Mouse (Mus musculus) olfactory bulb, adult 2 months (tissue): ENCODE data around the gene Frg2f1. TPM values are rescaled to one million over a fixed set of nuclear protein-coding genes. Genes with fewer than 3 reads are reported as not detected.

ENCODE experiments used
- H3K27ac ChIP-seq: fragments of 200-500 bp; 2 replicates; pipeline ENCODE4 v1.5.1; 2012; ENCODE audit warnings: low read depth, low read length; ENCODE audit not compliant: insufficient read depth
- H3K4me1 ChIP-seq: fragments of 200-500 bp; 2 replicates; pipeline ENCODE4 v1.6.1; 2012; ENCODE audit warnings: low read length; ENCODE audit not compliant: control insufficient read depth, insufficient read depth
- H3K4me3 ChIP-seq: fragments of 200-500 bp; 2 replicates; pipeline ENCODE4 v1.5.1; 2012; ENCODE audit warnings: mild to moderate bottlenecking, low read depth, low read length, moderate library complexity; ENCODE audit not compliant: insufficient read depth
- CTCF ChIP-seq: fragments of 200-500 bp; IDR thresholded peaks from 2 replicates; pipeline ENCODE4 v1.5.1; 2012; ENCODE audit warnings: low read depth, mild to moderate bottlenecking, low read length, moderate library complexity; ENCODE audit not compliant: insufficient read depth
- POLR2A ChIP-seq: fragments of 200-500 bp; IDR thresholded peaks from 2 replicates; pipeline ENCODE4 v1.6.1; 2012; ENCODE audit warnings: mild to moderate bottlenecking, low read depth, low read length, moderate library complexity; ENCODE audit not compliant: insufficient read depth
- WGBS: fragments of 180-500 bp; shearing (Covaris S2); methylation state at CpG from one replicate; pipeline ENCODE4 v1.1.7; 2018; 5-methylcytosine and 5-hydroxymethylcytosine counted together
- polyA plus RNA-seq: library from polyadenylated mRNA; stranded (reverse); fragments of >200 nt; gene quantifications from 2 replicates; pipeline ENCODE4 v1.2.4, GENCODE M21; 2012; ENCODE audit warnings: low replicate concordance; ENCODE audit not compliant: missing spikeins, insufficient read depth, insufficient read length

Gene Frg2f1
- polyA plus RNA-seq, result not detected in 2 replicates

DNA sequence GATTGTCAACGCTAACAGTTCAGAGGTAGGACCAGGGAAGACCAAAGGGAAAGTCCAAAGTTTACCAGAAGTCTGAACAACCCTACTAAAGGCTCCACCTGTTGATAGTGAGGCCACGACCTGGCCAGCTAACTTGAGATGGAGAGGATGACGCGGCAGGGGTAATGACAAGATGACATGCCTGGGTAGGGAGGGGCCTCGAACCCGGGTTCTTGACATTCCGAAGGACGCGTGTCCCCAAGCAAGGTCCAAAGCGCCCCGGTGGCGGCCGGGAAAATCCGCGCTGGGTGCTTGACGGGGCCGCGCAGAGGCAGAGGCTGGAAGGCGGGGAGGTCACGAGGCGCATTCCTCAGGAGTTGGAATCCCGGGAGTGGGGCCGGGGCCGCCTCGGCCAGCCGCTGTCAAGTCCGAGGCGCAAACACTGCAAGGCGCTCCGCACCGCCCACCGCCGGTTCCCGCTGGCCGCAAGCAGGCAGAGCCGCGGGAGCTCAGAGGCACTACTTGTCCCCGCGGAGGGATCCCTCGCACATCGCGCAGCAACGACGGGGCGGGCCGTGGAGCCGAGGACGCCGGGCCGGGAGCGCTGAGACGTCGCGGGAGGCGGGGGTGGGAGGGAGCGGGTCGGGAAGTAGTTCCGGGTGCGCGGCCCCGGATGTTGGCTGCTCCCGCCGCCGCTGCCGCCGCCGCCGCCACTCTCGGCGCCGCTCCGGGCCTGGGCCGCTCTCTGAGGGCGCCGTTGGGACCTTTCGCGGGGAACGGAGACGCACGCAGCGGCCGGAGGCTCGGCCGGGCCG is at the start of gene Frg2f1:
Gene Frg2f1, minus strand, starts transcription at position 499 of the 794 bp plus-strand sequence.
- no peak for TF ChIP-seq CTCF
- 0 out of 2 replicates have a peak, but pooled peaks have one; percentile 31 for TF ChIP-seq POLR2A
- WGBS, result under 1% methylated on average over 85 of the region's 85 CpGs
- peak within 1 kb of the TSS; percentile 98 for H3K27ac ChIP-seq
- no peaks in the 10 kb centered on the region for H3K4me1 ChIP-seq
- peak within 1 kb of the TSS; percentile 100 for H3K4me3 ChIP-seq

DNA sequence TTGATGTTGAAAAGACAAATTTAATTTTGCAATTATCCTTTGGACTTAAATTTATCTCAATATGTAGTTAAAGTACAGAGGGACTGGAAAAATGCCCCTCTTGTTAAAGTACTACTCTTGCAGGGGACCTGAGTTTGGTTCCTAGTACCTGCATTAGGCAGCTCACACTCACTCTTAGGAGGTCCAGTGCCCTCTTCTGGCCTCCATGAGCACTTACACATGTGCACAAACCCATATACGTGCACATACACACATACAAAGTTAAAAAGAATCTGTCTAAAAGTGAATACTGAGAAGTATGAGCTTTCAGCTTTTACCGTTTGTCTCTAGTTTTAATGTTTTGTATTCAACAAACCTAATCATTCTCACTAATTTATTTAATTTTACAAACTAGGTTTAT is 48.7 kb upstream of the Frg2f1 start:
- Histone ChIP-seq H3K4me1 (no peaks in the 10 kb centered on the region), H3K27ac (no peak overlapping the region), H3K4me3 (no peak overlapping the region)
- 92% methylated on average over 2 of the region's 2 CpGs for WGBS
- TF ChIP-seq CTCF, result no peak
- no peak for TF ChIP-seq POLR2A

DNA sequence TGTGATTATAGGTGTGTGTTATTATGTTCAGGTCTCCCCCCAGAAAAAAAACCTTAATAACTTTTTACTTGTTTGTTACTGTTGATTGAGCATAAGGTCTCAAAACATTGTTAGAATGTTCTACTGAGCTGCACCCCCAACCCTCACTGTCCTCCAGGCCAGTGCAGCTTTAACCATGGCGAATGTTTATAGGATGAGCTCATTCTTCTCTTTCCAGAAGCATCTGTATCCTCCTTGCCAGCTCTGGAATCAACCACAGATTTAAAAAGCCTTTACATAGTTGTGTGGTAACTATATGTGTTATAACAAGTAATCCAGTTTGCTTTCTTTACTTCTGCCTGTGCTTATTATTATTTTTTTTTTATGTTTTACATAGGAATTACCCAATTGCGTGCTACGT is 36.1 kb upstream of the Frg2f1 start:
- no peak for TF ChIP-seq POLR2A
- TF ChIP-seq CTCF, result no peak

GRCm38 (mm10) chr4:119574504-119574903 is 35.2 kb upstream of the Frg2f1 start:
- no peak overlapping the region for H3K4me3 ChIP-seq
- no peaks in the 10 kb centered on the region for H3K4me1 ChIP-seq
- TF ChIP-seq CTCF, result no peak
- TF ChIP-seq POLR2A, result no peak
- 46% methylated on average over 2 of the region's 2 CpGs for WGBS
- no peak overlapping the region for H3K27ac ChIP-seq

More for the DNA sequence above, 36.1 kb upstream of the Frg2f1 start:
- Histone ChIP-seq H3K4me1 (no peaks in the 10 kb centered on the region), H3K4me3 (no peak overlapping the region), H3K27ac (no peak overlapping the region)
- 87% methylated on average over 3 of the region's 3 CpGs for WGBS

GRCm38 (mm10) chr4:119572682-119573081 is 33.4 kb upstream of the Frg2f1 start:
- Histone ChIP-seq H3K27ac (no peak overlapping the region), H3K4me3 (no peak overlapping the region), H3K4me1 (no peaks in the 10 kb centered on the region)
- 92% methylated on average over 3 of the region's 3 CpGs for whole genome bisulfite sequencing
- no peak for TF ChIP-seq POLR2A
- no peak for TF ChIP-seq CTCF

- H3K4me1 ChIP-seq, result peaks cover 2% of the 10 kb centered on the region; the same call in 1 of the 2 replicates
- H3K27ac ChIP-seq, result no peak overlapping the region
- TF ChIP-seq CTCF (no peak), POLR2A (no peak)
- H3K4me3 ChIP-seq, result no peak overlapping the region
- WGBS, result 49% methylated on average over 4 of the region's 4 CpGs
These were observed 27.1 kb upstream of the Frg2f1 start for GRCm38 (mm10) chr4:119566322-119566835.

DNA sequence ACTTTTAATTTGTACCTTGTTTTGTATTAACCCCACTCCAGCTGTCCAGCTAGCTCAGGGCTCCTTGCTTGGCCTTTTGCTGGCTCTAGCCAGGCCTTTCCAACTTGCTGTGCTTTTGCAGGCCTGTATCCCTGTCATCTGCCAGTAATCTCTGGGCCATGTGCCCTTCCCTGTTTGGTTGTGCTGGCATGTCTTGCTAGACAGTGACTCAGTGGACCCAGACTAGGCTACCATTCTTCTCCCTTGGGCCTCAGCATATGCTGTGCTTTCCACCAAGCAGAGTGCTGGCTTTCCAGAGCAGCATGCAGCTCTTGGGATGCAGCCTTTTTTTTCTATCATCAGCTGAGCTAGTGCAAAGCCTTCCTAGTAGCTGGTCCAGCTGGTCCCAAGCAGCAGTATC is 23.8 kb upstream of the Frg2f1 start:
- peaks cover 2% of the 10 kb centered on the region; the same call in 1 of the 2 replicates for H3K4me1 ChIP-seq
- H3K27ac ChIP-seq, result no peak overlapping the region
- no peak for TF ChIP-seq CTCF
- TF ChIP-seq POLR2A, result no peak
- H3K4me3 ChIP-seq, result no peak overlapping the region

DNA sequence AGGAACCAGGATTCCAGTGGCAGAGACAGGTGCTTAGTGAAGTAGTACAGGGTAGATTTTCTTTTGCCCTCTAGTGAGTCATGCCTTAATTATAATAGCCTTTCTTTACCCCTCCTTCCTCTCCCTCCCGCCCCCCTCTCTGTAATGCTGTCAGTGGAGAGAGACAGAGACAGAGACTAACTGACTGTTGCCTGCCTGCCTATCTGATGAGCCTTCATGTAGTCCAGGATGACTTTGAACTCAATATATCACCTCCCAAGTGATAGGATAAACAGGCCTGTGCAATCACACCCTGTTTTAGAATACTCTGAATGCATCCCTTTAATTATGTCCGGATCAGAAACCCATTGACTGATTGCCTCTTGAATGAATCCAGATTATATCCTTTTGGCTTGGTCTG is 16.1 kb upstream of the Frg2f1 start:
- TF ChIP-seq POLR2A (no peak), CTCF (no peak)
- H3K27ac ChIP-seq, result no peak overlapping the region
- H3K4me1 ChIP-seq, result no peaks in the 10 kb centered on the region
- WGBS, result 39% methylated on average over 2 of the region's 2 CpGs
- no peak overlapping the region for H3K4me3 ChIP-seq

GRCm38 (mm10) chr4:119550864-119551263 is 11.5 kb upstream of the Frg2f1 start:
- Histone ChIP-seq H3K4me3 (no peak overlapping the region), H3K27ac (no peak overlapping the region), H3K4me1 (no peaks in the 10 kb centered on the region)
- WGBS, result 78% methylated on average over 1 of the region's 1 CpGs
- TF ChIP-seq CTCF, result no peak
- TF ChIP-seq POLR2A, result no peak
